Mouse (Mus musculus): Measurements from ENCODE around the gene Timp2.
"Not testable (repeated sequence)": the region's sequence is repeated elsewhere in the genome, so short reads cannot be mapped to it uniquely, and the experiment has no call there.

Gene Timp2

DNA sequence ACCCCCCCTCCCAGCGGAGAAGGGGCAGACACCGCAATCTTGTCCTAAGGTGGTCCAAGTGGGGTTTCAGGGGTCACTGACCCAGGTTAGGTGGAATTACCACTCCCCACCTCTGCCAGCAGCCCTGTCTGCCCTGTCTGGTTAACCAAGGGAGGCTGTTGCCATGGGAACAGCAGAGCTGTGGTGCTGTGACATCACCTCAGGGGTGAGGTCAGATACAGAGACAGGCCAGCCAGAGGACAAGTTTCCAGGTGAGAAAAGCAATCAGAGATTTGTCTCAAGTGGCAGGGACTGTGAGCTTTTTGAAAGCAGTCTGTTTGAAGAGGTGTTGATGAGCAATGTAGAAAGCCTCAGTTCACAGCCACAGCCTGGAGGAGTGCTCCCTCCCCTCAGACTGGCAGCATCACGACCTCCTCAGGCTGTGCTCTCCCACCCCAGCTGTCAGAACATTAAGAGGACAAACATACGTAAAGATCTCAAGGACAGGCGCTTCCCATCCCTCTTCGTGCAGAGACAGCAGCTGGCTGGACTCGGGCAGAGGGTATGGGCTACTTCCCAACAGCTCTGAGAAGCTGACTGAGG lies 13.0 kb downstream of the Timp2 start, which contains the start of gene Cep295nl:
Gene Cep295nl, minus strand, starts transcription at position 101 of the 582 bp plus-strand sequence.
- in situ Hi-C loops (cut with MboI, MseI), result loop anchor here (10.0 kb wide), 1 partner anchor 1038 kb away; no protein-coding TSS in a partner anchor

GRCm38 (mm10) chr11:118337491-118338168 lies 17.9 kb downstream of the Timp2 start:
- in situ Hi-C loops (cut with MboI, MseI), result no loop called here

DNA sequence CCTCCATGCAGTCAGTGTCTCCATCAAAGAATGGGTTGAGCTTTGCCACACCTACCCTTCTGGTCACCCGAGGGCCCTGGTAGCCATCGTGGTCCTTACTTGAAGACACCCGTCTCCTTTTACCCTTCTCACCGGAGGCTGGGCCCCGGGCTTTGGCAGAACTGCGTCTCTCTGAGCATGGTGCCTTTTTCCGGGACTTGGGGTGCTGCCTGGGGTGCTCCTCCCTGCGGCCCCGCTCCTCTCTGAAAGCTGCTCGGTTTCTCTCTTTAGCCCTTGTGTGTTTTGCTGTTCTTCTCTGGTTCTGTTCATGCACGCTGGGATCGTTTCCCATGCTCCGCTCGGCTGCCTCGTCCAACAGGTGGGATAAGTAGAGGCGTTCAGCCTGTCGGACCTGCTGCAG lies 22.1 kb downstream of the Timp2 start:
- in situ Hi-C loops (cut with MboI, MseI), result no loop called here

DNA sequence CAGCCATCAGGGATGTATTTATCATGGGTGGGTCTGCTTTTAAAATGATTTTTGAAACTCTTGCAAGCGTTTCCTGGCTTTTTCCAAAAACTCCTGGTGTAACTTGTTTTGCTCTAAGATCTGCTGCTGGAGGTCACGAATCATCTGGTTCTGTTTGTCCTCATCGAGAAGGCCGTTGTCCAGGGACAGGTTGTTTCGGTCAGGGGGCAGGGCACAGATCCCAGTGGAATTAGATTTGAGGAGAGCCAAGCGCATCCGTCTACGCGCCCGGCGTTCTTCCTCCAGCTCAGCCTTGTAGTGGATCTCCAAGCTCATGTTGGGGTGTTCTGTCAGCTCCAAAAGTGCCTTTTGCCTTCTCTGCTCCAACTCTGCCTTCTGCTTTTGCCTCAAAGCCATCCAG lies 23.2 kb downstream of the Timp2 start:
- in situ Hi-C loops (cut with MboI, MseI), result no loop called here

- in situ Hi-C loops (cut with MboI, MseI), result no loop called here
Measured at GRCm38 (mm10) chr11:118330777-118331176, 24.8 kb downstream of the Timp2 start.

GRCm38 (mm10) chr11:118330361-118330760 lies 25.2 kb downstream of the Timp2 start:
- in situ Hi-C loops (cut with MboI, MseI), result no loop called here

GRCm38 (mm10) chr11:118328947-118329346 lies 26.6 kb downstream of the Timp2 start:
- in situ Hi-C loops (cut with MboI, MseI), result loop anchor here (10.0 kb wide), 1 partner anchor 46 kb away; no protein-coding TSS in a partner anchor

- in situ Hi-C loops (cut with MboI, MseI), result loop anchor here (10.0 kb wide), 1 partner anchor 46 kb away; no protein-coding TSS in a partner anchor
Measured at GRCm38 (mm10) chr11:118328511-118328910, 27.0 kb downstream of the Timp2 start.

GRCm38 (mm10) chr11:118326991-118327971 lies 28.3 kb downstream of the Timp2 start:
- in situ Hi-C loops (cut with MboI, MseI), result loop anchor here (10.0 kb wide), 1 partner anchor 48 kb away; no protein-coding TSS in a partner anchor

DNA sequence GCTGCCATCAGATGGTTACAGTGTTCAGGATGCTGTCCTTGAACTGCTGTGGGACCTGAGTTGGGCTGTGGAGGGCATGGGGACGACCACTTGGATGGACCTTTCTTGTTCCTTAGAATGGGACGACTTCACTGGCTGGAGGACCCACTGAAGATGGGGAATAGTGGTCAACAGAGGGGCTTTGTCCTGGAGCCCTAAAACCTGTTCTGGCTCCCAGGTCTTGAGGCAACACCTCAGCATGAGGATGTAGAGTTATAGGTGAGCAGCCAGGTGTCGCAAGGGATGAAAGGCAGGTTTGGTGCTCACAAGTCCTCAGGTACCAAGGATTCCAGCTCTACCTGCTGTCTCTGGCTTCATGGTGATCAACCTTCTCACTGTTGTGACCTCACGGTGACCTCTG lies 29.0 kb downstream of the Timp2 start:
- in situ Hi-C loops (cut with MboI, MseI), result loop anchor here (10.0 kb wide), 1 partner anchor 48 kb away; no protein-coding TSS in a partner anchor

GRCm38 (mm10) chr11:118324541-118324940 lies 31.0 kb downstream of the Timp2 start:
- in situ Hi-C loops (cut with MboI, MseI), result loop anchor here (10.0 kb wide), 1 partner anchor 50 kb away; no protein-coding TSS in a partner anchor

DNA sequence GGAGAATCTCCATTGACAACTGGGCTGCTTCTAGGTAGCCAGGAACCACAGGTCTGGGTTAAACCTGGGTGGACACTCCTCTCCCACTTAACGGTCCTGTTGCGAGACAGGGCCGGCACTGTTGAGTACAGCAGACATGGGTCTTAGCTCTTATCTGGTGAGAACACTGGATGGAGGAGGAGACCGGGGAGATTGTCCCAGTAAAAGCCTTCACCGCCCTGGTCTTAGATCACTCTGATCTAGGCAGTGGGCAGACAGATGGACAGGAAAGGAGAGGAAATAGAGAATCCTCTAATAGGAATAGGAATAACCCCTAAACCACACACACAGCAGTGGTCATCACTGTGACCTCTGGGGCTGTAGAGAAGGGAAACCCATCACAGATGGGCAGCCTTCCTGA lies 31.6 kb downstream of the Timp2 start:
- in situ Hi-C loops (cut with MboI, MseI), result loop anchor here (10.0 kb wide), 1 partner anchor 51 kb away; no protein-coding TSS in a partner anchor

DNA sequence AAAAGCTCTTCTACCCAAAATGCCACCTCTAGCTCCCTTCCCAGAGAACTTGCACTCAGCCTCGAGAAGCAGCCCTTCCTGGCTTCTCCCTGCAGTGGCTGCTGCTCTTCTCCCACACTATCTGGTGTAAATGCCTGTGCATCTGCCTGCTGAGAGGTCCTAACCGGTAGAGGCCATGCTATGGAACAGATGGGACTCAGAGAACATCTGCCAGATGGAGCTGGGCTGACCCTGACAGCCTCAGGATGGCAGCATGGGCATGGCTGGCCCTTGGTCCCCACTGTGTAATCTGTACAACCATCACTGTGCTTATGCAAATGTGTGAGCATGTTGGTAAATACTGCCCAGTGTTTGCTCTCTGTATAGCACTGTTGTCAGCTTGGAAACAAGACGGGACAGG lies 32.9 kb downstream of the Timp2 start:
- in situ Hi-C loops (cut with MboI, MseI), result loop anchor here (10.0 kb wide), 1 partner anchor 52 kb away; no protein-coding TSS in a partner anchor

- in situ Hi-C loops (cut with MboI, MseI), result loop anchor here (10.0 kb wide), 1 partner anchor 53 kb away; no protein-coding TSS in a partner anchor
Measured at GRCm38 (mm10) chr11:118321971-118322370, 33.6 kb downstream of the Timp2 start.

GRCm38 (mm10) chr11:118321500-118321899 lies 34.0 kb downstream of the Timp2 start:
- in situ Hi-C loops (cut with MboI, MseI), result loop anchor here (10.0 kb wide), 1 partner anchor 53 kb away; no protein-coding TSS in a partner anchor

DNA sequence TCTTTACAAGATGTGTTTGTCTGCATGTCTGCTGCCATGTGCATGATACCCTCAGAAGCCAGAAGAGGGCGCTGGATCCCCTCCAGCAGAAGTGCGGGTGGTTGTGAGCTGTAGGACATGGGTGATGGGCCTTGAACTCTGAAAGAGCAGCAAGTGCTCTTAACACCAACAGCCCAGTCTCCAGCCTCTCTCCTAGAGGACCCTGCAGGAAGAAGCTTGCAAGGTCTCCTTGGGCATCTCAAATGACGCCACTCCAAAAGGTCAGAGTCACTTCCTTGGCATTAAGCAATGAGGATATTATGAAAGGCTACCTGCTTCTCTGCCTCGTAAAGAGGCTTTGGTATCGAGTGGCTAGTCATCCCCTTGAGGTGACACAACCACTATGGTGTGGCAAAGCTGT lies 36.9 kb downstream of the Timp2 start:
- in situ Hi-C loops (cut with MboI, MseI), result no loop called here

DNA sequence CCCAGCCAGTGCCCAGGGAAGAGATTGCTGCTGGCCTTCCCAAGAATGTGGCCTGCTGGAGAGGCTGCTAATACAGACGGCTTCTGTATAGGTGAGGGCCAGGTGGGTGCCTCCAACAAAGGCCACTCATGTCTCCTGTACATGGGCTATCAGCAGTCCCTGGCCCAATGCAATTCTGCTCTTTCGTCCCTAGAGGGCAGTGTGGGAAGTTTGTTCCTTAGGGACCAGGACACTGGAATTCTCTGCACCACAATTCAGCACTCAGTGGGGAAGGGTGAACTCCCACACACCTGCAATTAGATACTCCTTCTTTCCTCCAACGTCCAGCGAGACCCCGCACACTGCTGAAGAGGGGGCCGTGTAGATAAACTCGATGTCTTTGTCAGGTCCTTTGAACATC lies 38.4 kb downstream of the Timp2 start:
- in situ Hi-C loops (cut with MboI, MseI), result no loop called here

- in situ Hi-C loops (cut with MboI, MseI), result no loop called here
Measured at GRCm38 (mm10) chr11:118316231-118316806, 39.2 kb downstream of the Timp2 start.

GRCm38 (mm10) chr11:118312132-118312723 lies 43.3 kb downstream of the Timp2 start:
- in situ Hi-C loops (cut with MboI, MseI), result no loop called here

DNA sequence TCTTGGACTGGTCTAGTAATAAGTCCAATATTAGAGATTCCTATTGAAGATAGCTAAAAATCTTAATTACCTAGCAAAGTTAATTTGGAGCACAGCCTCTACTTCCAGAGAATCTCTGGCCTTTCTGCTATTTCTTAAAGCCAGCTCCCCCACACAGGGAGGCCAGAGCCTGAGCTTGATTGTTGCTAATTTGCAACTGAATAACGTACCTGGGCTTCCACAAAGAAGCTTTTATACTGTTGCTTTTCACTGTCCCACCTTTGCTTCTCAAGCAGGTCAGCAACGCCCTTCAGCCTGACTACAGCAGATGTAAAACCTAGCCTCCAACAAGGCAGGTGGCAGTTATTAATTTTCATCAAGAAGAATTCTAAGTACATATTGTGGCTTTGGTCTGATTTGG lies 47.6 kb downstream of the Timp2 start:
- in situ Hi-C loops (cut with MboI, MseI), result not testable (repeated sequence)

- in situ Hi-C loops (cut with MboI, MseI), result not testable (repeated sequence)
Measured at GRCm38 (mm10) chr11:118303959-118304358, 51.6 kb downstream of the Timp2 start.

Data from T-helper 1 cell (primary cell).